Mouse (Mus musculus) midbrain, embryonic 12.5 days (tissue): ENCODE data around the gene Fbxo3. TPM values are rescaled to one million over a fixed set of nuclear protein-coding genes. Genes with fewer than 3 reads are reported as not detected.
"Not testable (repeated sequence)": the region's sequence is repeated elsewhere in the genome, so short reads cannot be mapped to it uniquely, and the experiment has no call there.

Experiments used
- ATAC-seq: fragments of 200-750 bp; cut with Nextera tagmentation; 2 replicates; pipeline ENCODE4 v1.8.0; 2017; ENCODE audit warnings: low read depth, moderate TSS enrichment, moderate library complexity; ENCODE audit not compliant: low FRiP score
- H3K27ac ChIP-seq: fragments of 300-500 bp; sonication (generic); replicated peaks from 2 replicates; pipeline ENCODE4 v1.5.1; 2016; ENCODE audit warnings: mild to moderate bottlenecking
- H3K27me3 ChIP-seq: fragments of 300-500 bp; sonication (generic); 2 replicates; pipeline ENCODE4 v1.6.1; 2016; ENCODE audit warnings: mild to moderate bottlenecking
- H3K36me3 ChIP-seq: fragments of 300-500 bp; sonication (generic); 2 replicates; pipeline ENCODE4 v1.6.1; 2016
- H3K4me1 ChIP-seq: fragments of 300-500 bp; sonication (generic); 2 replicates; pipeline ENCODE4 v1.6.1; 2016
- H3K4me2 ChIP-seq: fragments of 300-500 bp; sonication (generic); replicated peaks from 2 replicates; pipeline ENCODE4 v1.6.1; 2016; ENCODE audit warnings: mild to moderate bottlenecking, moderate library complexity
- H3K4me3 ChIP-seq: fragments of 300-500 bp; sonication (generic); 2 replicates; pipeline ENCODE4 v1.5.1; 2016; ENCODE audit warnings: mild to moderate bottlenecking
- H3K9ac ChIP-seq: fragments of 300-500 bp; sonication (generic); replicated peaks from 2 replicates; pipeline ENCODE4 v1.6.1; 2016; ENCODE audit warnings: mild to moderate bottlenecking, moderate library complexity
- H3K9me3 ChIP-seq: fragments of 300-500 bp; sonication (generic); 2 replicates; pipeline ENCODE4 v1.6.1; 2016; ENCODE audit warnings: mild to moderate bottlenecking
- whole genome bisulfite sequencing: fragments of 180-500 bp; shearing (Covaris S2); methylation state at CpG from one replicate; pipeline ENCODE4 v1.1.7; 2016; 5-methylcytosine and 5-hydroxymethylcytosine counted together
- polyA plus RNA-seq: library from polyadenylated mRNA; unstranded; fragments of >200 nt; fragmentation: Nextera tagmentation; extraction: Ambion mirVana; gene quantifications from 2 replicates; pipeline ENCODE4 v1.2.1, GENCODE M21; 2016

The Fbxo3 gene
- polyA plus RNA-seq, 1 experiment from 2014 or later = 58.8 TPM

DNA sequence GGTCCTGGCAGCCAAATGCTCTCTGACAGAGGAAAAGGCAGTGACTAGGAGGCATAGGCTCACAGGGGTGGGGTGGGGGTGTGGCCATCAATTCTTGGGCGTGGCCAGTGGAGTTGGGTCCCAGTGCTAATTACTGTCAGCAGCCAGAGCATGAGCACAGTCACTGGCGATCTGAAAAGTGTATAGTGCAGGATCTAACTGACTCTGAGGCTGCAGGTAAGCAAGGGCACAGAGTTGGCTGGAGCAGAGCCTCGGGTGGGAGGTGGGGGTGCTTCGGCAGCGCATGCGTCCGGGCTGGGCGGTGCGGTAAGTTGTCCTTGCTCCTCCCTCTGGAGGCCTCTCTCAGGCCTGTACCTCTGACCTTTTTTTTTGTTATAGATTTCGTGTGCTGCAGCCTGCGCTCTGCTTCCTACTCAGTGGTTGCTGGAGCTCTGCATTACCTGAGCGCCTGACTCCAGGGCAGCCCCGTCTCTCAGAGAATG is 42.2 kb downstream of the Fbxo3 start, which contains the start of gene Cd59b:
Cd59b (plus strand) TSS at position 146 of the 482 bp plus-strand sequence.
- H3K27me3 ChIP-seq = no peaks in the 10 kb centered on the region
- H3K4me1 ChIP-seq = peaks cover 6% of the 10 kb centered on the region; the same call in 1 of the 2 replicates
- ATAC-seq = peak; percentile 88
- 10% methylated on average over 13 of the region's 13 CpGs for WGBS
- no peak within 1 kb of the TSS for H3K27ac ChIP-seq
- H3K36me3 ChIP-seq = no peaks in the 10 kb centered on the region
- H3K4me3 ChIP-seq = peak within 1 kb of the TSS; percentile 40
- peak within 1 kb of the TSS; percentile 56 for H3K4me2 ChIP-seq
- H3K9me3 ChIP-seq = no peaks in the 10 kb centered on the region
- H3K9ac ChIP-seq = 0 out of 2 replicates have a peak within 1 kb of the TSS, but pooled peaks have one; percentile 28

- not testable (repeated sequence) for H3K9me3 ChIP-seq, H3K36me3 ChIP-seq, H3K27ac ChIP-seq, H3K9ac ChIP-seq, H3K4me3 ChIP-seq, H3K4me2 ChIP-seq, ATAC-seq, H3K27me3 ChIP-seq, H3K4me1 ChIP-seq
- 76% methylated on average over 5 of the region's 5 CpGs for WGBS
These were observed 50.8 kb downstream of the Fbxo3 start for GRCm38 (mm10) chr2:104078285-104078684.

DNA sequence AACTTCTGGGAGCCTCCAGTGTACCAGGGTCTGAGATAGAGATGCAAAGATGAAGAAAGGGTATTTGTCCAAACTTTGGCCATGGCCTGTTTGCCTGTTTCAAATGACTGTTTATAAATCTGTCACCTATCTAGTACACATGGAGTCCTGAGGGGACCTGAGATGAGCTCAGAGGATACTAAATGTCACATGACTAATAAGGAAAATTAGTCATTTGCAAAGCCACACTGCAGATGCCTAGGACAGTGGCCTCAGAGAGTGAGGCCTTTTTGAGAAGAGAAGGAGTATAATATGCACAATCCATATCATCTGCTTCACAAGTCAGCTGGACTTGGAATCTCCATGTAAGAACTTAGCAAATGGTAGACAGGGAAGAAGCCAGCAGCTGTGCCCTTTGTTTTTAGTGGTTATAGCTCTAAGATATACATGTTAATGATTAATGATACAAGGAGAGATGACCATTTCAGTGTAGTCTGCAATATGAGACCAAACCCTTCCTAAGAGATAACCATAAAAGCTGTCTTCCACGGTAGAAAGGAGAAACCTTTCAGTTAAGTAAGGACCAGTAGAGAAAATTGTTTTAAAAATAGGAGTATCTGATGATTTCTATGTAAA is 54.0 kb downstream of the Fbxo3 start:
- H3K9me3 ChIP-seq, H3K27ac ChIP-seq, H3K9ac ChIP-seq, H3K4me1 ChIP-seq, H3K36me3 ChIP-seq, ATAC-seq, H3K4me2 ChIP-seq, H3K4me3 ChIP-seq, H3K27me3 ChIP-seq: not testable (repeated sequence)
- WGBS = no CpG with 5 or more reads among the region's 1 CpGs

DNA sequence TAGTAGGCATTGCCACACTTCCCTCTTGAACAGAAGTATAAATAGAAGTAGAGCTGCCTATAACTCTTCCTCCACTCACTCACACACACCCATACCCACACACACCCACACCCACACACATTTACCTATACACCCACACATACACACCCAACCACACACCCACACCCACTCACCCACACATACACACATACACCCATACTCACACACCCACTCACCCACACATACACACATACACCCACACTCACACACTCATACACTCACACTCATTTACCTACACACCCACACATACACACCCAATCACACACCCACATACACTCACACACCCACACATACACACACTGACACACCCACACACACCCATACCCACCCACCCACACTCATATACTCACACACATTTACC is 55.0 kb downstream of the Fbxo3 start:
- no peak overlapping the region; the same call in 1 of the 2 replicates for H3K9ac ChIP-seq
- no peak for ATAC-seq
- H3K4me3 ChIP-seq = no peak overlapping the region
- H3K4me2 ChIP-seq = no peak overlapping the region
- H3K4me1 ChIP-seq = no peaks in the 10 kb centered on the region
- no peaks in the 10 kb centered on the region for H3K36me3 ChIP-seq
- no peak overlapping the region for H3K27ac ChIP-seq
- H3K27me3 ChIP-seq = no peaks in the 10 kb centered on the region
- no peaks in the 10 kb centered on the region for H3K9me3 ChIP-seq

DNA sequence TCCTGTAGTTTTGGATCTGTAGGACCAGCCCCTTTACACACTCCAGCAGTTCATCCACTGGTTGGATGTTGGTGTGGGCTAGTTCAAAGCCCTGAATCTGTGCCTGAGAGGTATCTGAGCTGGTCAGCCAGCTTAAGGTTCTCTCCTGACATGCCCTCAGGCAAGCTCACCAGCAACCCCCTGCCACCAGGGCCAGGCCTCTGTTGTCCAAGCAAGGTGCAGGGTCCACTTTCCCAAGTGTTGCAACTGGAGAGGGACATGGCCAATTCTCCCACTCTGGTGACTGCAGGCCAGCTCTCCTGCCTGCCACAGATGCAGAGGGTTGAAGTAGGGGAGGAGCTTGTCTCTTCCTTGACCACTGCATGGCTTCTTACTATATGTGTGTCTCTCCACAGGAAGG is 56.5 kb downstream of the Fbxo3 start:
- H3K36me3 ChIP-seq, H3K9ac ChIP-seq, ATAC-seq, H3K4me3 ChIP-seq, H3K4me1 ChIP-seq, H3K4me2 ChIP-seq, H3K27me3 ChIP-seq, H3K27ac ChIP-seq, H3K9me3 ChIP-seq: not testable (repeated sequence)

- H3K27me3 ChIP-seq, ATAC-seq, H3K9me3 ChIP-seq, H3K27ac ChIP-seq, H3K4me1 ChIP-seq, H3K36me3 ChIP-seq, H3K4me3 ChIP-seq, H3K9ac ChIP-seq, H3K4me2 ChIP-seq: not testable (repeated sequence)
- WGBS = 86% methylated on average over 1 of the region's 1 CpGs
These were observed 60.0 kb downstream of the Fbxo3 start for GRCm38 (mm10) chr2:104087562-104087961.

GRCm38 (mm10) chr2:104093305-104093704 is 65.8 kb downstream of the Fbxo3 start:
- Histone ChIP-seq H3K9me3 (no peaks in the 10 kb centered on the region), H3K9ac (no peak overlapping the region), H3K4me1 (peaks cover 11% of the 10 kb centered on the region), H3K4me3 (no peak overlapping the region), H3K36me3 (no peaks in the 10 kb centered on the region), H3K27ac (no peak overlapping the region), H3K4me2 (no peak overlapping the region), H3K27me3 (no peaks in the 10 kb centered on the region)
- no peak for ATAC-seq
- WGBS = 86% methylated on average over 2 of the region's 2 CpGs

DNA sequence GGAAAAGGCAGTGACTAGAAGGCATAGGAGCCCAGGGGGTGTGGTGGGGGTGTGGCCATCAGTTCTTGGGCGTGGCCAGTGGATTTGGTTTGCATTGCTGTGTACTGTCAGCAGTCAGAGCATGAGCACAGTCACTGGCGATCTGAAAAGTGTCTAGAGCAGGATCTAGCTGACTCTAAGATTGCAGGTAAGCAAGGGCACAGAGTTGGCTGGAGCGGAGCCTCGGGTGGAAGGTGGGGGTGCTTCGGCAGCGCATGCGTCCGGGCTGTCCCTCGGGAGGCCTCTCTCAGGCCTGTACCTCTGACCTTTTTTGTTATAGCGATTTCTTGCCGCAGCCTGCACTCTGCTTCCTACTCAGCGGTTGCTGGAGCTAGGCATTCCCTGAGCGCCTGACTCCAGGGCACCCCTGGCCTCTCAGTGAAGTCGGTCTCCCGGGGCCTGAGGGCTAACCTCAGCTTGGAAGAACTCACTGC is 68.3 kb downstream of the Fbxo3 start, which contains the start of gene Cd59a:
Cd59a (plus strand) TSS at position 61 of the 473 bp plus-strand sequence.
- peak within 1 kb of the TSS; percentile 55 for H3K4me2 ChIP-seq
- peak within 1 kb of the TSS; percentile 45 for H3K4me3 ChIP-seq
- WGBS = 5% methylated on average over 15 of the region's 15 CpGs
- no peaks in the 10 kb centered on the region for H3K9me3 ChIP-seq
- ATAC-seq = peak; percentile 87
- H3K4me1 ChIP-seq = peaks cover 11% of the 10 kb centered on the region
- no peaks in the 10 kb centered on the region for H3K36me3 ChIP-seq
- peak within 1 kb of the TSS; percentile 74 for H3K27ac ChIP-seq
- peak within 1 kb of the TSS; percentile 57 for H3K9ac ChIP-seq
- no peaks in the 10 kb centered on the region for H3K27me3 ChIP-seq

DNA sequence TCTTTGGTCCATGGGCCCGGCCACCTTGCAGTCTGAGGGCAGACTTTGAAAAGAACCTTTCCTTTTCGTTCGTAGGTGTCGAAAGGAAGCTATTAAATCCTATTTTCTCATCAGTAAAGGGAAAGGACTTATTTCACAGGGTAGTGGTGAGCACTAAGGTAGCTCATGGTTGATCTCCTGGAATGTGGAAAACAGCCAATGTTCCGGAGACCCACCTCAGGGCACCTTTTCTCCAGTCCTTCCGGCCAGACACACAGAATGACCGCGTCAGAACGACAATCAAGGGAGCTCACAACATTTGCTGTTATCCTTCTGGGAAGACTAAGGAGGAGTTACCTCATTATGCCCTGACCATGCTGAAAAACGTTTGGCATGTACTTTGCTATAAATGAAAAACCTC is 68.7 kb downstream of the Fbxo3 start:
- H3K4me1 ChIP-seq = peaks cover 11% of the 10 kb centered on the region
- 40% methylated on average over 10 of the region's 10 CpGs for WGBS
- H3K27ac ChIP-seq = peak overlapping the region; percentile 74
- H3K27me3 ChIP-seq = no peaks in the 10 kb centered on the region
- ATAC-seq = no peak
- peak overlapping the region; percentile 57 for H3K9ac ChIP-seq
- no peaks in the 10 kb centered on the region for H3K36me3 ChIP-seq
- peak overlapping the region; percentile 55 for H3K4me2 ChIP-seq
- no peaks in the 10 kb centered on the region for H3K9me3 ChIP-seq
- peak overlapping the region; percentile 45 for H3K4me3 ChIP-seq

DNA sequence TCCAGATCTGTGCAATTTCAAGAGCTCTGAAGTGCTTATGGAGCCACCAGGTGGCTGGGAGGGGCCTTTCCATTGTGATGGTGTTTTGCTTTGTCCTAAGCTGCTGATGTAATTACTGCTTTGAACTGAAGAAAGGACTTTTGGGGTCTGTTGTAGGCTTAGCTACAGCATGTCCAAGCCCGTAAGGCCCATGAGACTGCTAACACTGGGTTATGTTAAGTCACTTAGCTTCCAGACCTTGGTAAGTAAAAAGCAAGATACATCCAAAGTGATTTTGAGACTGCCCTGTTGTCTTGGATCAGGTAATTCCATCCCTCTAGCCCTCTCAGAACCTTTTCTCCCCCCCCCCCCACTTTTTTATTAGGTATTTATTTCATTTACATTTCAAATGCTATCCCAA is 69.3 kb downstream of the Fbxo3 start:
- Histone ChIP-seq H3K4me2 (peak overlapping the region; percentile 55), H3K4me1 (peaks cover 11% of the 10 kb centered on the region)
- not testable (repeated sequence) for H3K27ac ChIP-seq, H3K27me3 ChIP-seq, H3K9me3 ChIP-seq, ATAC-seq, H3K4me3 ChIP-seq, H3K9ac ChIP-seq, H3K36me3 ChIP-seq
- WGBS = 41% methylated on average over 1 of the region's 1 CpGs

DNA sequence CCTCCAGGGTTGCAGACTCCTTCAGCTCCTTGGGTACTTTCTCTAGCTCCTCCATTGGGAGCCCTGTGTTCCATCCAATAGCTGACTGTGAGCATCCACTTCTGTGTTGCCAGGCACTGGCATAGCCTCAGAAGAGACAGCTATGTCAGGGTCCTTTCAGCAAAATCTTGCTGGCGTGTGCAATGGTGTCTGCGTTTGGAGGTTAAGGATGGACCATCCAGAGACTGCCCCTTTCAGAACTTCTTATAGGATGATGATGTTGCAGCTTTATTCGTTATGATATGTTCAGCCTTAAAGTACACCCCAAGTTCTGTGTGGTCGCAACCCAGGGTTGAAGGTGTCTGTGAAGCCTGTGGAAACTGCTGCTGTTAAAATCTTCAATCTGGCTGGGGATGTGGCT is 69.9 kb downstream of the Fbxo3 start:
- H3K36me3 ChIP-seq, H3K4me3 ChIP-seq, ATAC-seq, H3K27me3 ChIP-seq, H3K9me3 ChIP-seq, H3K4me2 ChIP-seq, H3K27ac ChIP-seq, H3K9ac ChIP-seq: not testable (repeated sequence)
- peaks cover 11% of the 10 kb centered on the region for H3K4me1 ChIP-seq
- WGBS = 91% methylated on average over 4 of the region's 4 CpGs

GRCm38 (mm10) chr2:104098529-104099230 is 71.2 kb downstream of the Fbxo3 start:
- Histone ChIP-seq H3K9ac (no peak overlapping the region), H3K27ac (no peak overlapping the region), H3K4me2 (no peak overlapping the region), H3K27me3 (no peaks in the 10 kb centered on the region), H3K36me3 (no peaks in the 10 kb centered on the region), H3K4me1 (peaks cover 11% of the 10 kb centered on the region), H3K9me3 (no peaks in the 10 kb centered on the region), H3K4me3 (no peak overlapping the region)
- WGBS = 50% methylated on average over 3 of the region's 3 CpGs
- ATAC-seq = no peak
